Mouse (Mus musculus) bone marrow, adult 2 months (tissue): ENCODE measurements at regions not wholly inside any gene's neighbourhood (a gene's known extent, or its start where the extent isn't known, plus 50 kb on each side); places are given as distances from the start of the nearest gene placed in this dataset.

Source experiments
- H3K27ac ChIP-seq: fragments of 200-500 bp; 2 replicates; pipeline ENCODE4 v1.5.1; 2012; ENCODE audit warnings: low read depth, mild to moderate bottlenecking, control low read depth, inconsistent platforms, low read length; ENCODE audit not compliant: control insufficient read depth, poor library complexity, insufficient read depth
- H3K4me1 ChIP-seq: fragments of 200-500 bp; 2 replicates; pipeline ENCODE4 v1.6.1; 2011; ENCODE audit warnings: low read length; ENCODE audit not compliant: control insufficient read depth, insufficient read depth
- H3K4me3 ChIP-seq: fragments of 200-500 bp; replicated peaks from 2 replicates; pipeline ENCODE3; 2011; ENCODE audit warnings: mild to moderate bottlenecking, low read depth, low read length, control low read depth; ENCODE audit not compliant: control insufficient read depth
- CTCF ChIP-seq: fragments of 200-500 bp; IDR thresholded peaks from 2 replicates; pipeline ENCODE4 v1.5.1; 2011; ENCODE audit warnings: low read length, control low read depth; ENCODE audit not compliant: control insufficient read depth, insufficient read depth
- POLR2A ChIP-seq: fragments of 200-500 bp; IDR thresholded peaks from 2 replicates; pipeline ENCODE4 v1.6.1; 2011; ENCODE audit warnings: low read depth, mild to moderate bottlenecking, control low read depth, low read length, borderline replicate concordance; ENCODE audit not compliant: control insufficient read depth
- WGBS: fragments of 180-500 bp; shearing (Covaris S2); methylation state at CpG from one replicate; pipeline ENCODE4 v1.1.7; 2018; 5-methylcytosine and 5-hydroxymethylcytosine counted together

DNA sequence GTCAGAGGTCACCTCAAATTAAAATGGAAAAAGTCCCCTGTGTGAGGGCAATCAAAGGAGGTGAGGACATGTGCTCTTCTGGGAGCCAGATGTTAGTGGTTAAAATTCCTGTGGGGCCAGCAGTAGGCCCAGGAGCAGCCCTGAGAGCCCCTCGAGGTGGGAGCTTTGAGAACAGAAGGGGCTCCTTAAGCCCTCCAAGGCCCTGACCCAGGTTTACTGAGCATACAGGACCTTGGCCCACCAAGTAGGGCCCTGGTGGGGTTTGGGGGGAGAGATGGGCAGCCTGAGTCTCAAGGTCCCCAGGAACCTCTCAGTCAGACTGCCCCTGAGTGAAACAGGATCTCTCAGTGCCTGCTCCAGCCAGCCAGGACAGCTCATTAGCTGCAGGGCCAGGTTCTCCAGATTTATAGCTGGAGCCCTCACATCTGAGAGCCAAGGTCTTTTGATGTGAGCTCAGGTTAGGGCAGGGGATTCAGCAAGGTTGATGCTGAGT is 65.4 kb upstream of the Laptm4a start:
- WGBS = 44% methylated on average over 1 of the region's 1 CpGs
- Histone ChIP-seq H3K27ac (no peak overlapping the region), H3K4me3 (no peak overlapping the region), H3K4me1 (no peaks in the 10 kb centered on the region; the same call in none of the 2 replicates)
- TF ChIP-seq CTCF = no peak
- TF ChIP-seq POLR2A = no peak

DNA sequence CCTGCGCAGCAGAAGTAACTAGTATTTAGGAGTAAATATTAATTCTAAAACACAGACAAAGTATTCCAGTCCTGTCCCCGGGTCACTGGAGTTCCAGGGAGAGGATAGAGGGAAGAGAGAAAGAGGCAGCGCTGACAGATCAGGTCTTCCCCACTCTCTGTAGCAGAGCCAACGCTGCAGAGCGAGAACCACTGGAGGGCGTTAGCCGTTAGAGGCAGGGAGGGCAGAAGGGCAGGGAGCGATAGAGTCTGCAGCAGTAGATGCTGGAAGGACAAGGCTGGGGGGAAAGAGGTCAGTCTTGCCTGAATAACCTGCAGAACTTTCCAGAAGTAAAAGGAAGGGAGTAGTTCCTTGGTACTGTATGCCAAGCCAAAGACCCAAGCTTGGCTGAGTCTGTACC is 64.2 kb upstream of the Laptm4a start:
- Histone ChIP-seq H3K27ac (no peak overlapping the region), H3K4me1 (no peaks in the 10 kb centered on the region; the same call in none of the 2 replicates), H3K4me3 (no peak overlapping the region)
- WGBS = 70% methylated on average over 8 of the region's 8 CpGs
- TF ChIP-seq CTCF (no peak), POLR2A (no peak)

DNA sequence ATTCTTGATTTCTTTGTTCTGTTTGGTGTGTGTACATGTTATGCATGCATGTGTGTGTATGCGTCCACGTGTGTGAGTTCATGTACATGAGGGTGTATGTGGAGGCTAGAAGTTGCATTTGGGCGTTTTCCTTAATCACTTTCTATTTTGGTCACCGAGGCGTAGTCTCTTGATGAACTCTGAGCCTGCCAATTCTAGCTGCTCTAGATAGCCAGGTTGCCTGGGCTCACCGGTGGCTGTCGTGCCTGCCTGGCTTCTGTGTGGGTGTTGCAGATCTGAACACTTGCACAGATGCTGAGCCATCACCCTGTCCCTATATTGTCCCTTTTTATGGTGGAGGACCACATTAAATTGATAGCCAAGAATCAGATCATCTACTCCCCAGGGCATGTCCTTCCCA is 62.7 kb upstream of the Laptm4a start:
- H3K4me3 ChIP-seq = no peak overlapping the region
- 34% methylated on average over 7 of the region's 7 CpGs for WGBS
- H3K27ac ChIP-seq = no peak overlapping the region
- no peaks in the 10 kb centered on the region; the same call in none of the 2 replicates for H3K4me1 ChIP-seq
- no peak for TF ChIP-seq POLR2A

DNA sequence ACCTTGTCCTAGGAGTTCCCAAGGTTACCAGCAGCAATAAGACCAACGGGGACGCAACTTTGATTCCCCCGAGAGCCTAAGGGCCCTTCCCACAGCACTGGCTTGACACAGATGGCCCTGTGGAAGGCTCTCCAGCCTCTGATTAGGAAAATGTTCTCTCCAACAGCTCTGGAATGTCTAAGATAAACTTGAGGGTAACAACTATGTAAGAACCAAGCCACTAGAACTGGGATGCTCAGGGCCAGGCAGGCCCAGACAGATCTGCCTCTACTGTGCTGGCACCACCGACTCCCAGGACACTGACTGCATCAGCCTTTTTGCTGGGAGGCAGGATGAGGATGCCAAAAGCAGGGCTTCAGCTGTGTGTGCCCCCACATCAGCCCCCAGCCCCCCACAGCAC is 61.9 kb upstream of the Laptm4a start:
- no peak for TF ChIP-seq POLR2A
- TF ChIP-seq CTCF = no peak
- 75% methylated on average over 4 of the region's 4 CpGs for WGBS
- no peak overlapping the region for H3K4me3 ChIP-seq

DNA sequence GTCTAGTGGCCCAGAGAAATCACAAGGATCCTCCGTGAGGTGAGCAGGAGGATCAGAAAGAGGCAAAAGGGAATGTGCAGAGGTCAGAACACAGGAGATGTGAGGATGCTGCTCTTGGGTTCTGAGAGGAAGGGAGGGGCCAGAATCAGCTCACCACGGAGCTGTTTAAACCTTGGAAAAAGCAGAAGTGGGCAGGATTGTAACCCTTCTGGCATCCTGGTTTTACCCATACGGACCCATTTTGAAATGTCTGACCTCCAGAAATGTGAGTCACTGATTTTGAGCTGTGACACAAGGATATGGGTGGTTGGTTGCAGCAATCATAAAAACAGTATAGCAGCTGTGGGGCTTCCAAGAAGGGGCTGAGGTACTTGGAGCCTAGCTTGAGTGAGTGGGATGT is 56.6 kb upstream of the Laptm4a start:
- TF ChIP-seq POLR2A (no peak), CTCF (no peak)
- Histone ChIP-seq H3K4me3 (no peak overlapping the region), H3K4me1 (no peaks in the 10 kb centered on the region; the same call in 1 of the 2 replicates), H3K27ac (peak overlapping the region; percentile 1; the same call in 1 of the 2 replicates)
- WGBS = 6% methylated on average over 3 of the region's 3 CpGs

More for the DNA sequence above, 61.9 kb upstream of the Laptm4a start:
- Histone ChIP-seq H3K27ac (no peak overlapping the region), H3K4me1 (no peaks in the 10 kb centered on the region; the same call in none of the 2 replicates)

DNA sequence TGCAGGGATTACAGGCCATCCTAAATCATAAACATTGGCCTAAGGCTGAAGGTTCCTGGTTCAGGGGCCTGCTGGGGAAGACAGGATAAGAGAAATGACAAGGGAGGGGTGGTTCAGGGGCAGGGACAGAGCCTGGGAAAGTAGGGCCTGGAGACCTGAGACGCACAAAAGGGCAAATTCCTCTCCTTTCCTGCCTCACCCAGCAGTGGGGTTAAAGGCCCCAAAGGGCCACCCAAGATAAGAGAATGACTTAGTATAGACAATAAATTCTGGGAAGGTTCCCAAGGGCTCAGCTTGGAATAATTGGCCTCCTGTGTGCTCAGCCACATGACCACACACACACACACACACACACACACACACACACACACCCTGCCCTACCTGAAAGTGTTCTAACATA is 56.2 kb upstream of the Laptm4a start:
- TF ChIP-seq POLR2A = no peak
- TF ChIP-seq CTCF = no peak
- no peak overlapping the region for H3K4me3 ChIP-seq
- H3K27ac ChIP-seq = peak overlapping the region; percentile 1; the same call in 1 of the 2 replicates
- H3K4me1 ChIP-seq = no peaks in the 10 kb centered on the region; the same call in 1 of the 2 replicates
- 44% methylated on average over 1 of the region's 1 CpGs for WGBS

DNA sequence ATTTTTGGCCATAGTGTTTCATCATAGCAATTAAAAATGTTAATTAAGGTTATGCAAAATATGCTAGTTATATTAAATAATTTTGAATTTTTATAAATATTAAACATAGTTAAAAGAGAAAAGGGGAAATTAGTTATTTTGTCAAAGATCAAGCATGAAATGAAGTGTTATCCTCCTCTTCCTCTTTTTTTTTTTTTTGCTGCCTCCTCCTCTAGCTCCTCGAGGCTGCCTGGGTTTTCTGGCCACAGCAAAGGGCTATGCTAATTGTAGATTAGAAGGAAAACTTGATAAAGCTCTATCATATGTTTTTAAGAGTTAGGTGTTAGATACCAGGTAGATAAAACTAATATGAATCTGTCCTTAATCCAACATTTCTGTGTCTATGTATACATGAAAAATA is 54.4 kb upstream of the Laptm4a start:
- 0% methylated on average over 1 of the region's 1 CpGs for WGBS
- Histone ChIP-seq H3K27ac (no peak overlapping the region), H3K4me1 (no peaks in the 10 kb centered on the region; the same call in 1 of the 2 replicates), H3K4me3 (no peak overlapping the region)
- TF ChIP-seq POLR2A (no peak), CTCF (no peak)

DNA sequence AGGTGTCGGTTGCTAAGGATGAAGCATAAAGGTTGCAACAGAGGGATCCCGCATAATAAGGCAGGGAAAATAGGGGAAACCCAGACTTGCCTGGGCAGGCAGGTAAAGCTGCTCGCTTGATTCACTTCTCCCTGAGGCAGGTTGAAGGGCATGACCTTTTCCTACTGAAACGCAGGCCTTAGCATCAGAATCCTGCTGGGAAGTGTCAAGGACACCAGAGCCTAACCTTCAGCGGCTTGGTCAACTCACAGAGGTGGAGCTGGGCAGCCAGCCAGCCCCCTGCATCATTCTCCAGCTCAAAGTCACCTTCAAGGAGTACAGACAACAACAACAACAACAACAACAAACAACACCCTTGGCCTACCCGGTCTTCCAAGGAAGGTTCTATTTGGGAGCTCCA is 52.8 kb upstream of the Laptm4a start:
- Histone ChIP-seq H3K4me3 (no peak overlapping the region), H3K27ac (no peak overlapping the region), H3K4me1 (no peaks in the 10 kb centered on the region)
- WGBS = 80% methylated on average over 6 of the region's 6 CpGs
- TF ChIP-seq CTCF = no peak
- no peak for TF ChIP-seq POLR2A

DNA sequence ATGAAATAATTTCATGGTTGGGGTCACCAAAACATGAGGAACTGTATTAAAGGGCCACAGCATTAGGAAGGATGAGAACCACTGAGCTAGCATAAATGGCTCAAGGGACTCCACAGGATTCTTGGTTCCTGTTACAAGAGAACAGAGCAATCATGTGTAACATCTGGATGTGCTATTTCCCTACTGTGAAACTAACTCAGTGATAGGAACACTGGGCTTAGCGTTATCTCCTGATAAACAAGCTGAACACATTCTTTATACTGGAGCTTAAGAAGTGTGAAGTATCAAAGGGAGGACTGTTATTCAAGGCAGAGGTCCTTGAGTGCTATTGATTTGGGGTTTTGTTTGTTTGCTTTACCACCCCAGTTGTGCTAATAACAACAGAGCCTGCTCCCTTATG is 52.3 kb upstream of the Laptm4a start:
- TF ChIP-seq CTCF (no peak), POLR2A (no peak)
- no peak overlapping the region for H3K4me3 ChIP-seq
- 49% methylated on average over 1 of the region's 1 CpGs for WGBS
- no peaks in the 10 kb centered on the region for H3K4me1 ChIP-seq
- H3K27ac ChIP-seq = no peak overlapping the region
